Mouse (Mus musculus) forebrain, embryonic 13.5 days (tissue): ENCODE data around the gene Alkbh1. TPM values are rescaled to one million over a fixed set of nuclear protein-coding genes. Genes with fewer than 3 reads are reported as not detected.
A peak's percentile ranks its signal among the peaks of the same experiment; 100 is the strongest.

Source experiments
- ATAC-seq: fragments of 200-750 bp; cut with Nextera tagmentation; 2 replicates; pipeline ENCODE4 v1.8.0; 2017
- H3K27ac ChIP-seq: fragments of 300-500 bp; sonication (generic); 2 replicates; pipeline ENCODE4 v1.5.1; 2015; ENCODE audit warnings: inconsistent platforms, mild to moderate bottlenecking, moderate library complexity
- H3K27me3 ChIP-seq: fragments of 300-500 bp; sonication (generic); 2 replicates; pipeline ENCODE4 v1.6.1; 2015; ENCODE audit warnings: mild to moderate bottlenecking, inconsistent platforms
- H3K36me3 ChIP-seq: fragments of 300-500 bp; sonication (generic); 2 replicates; pipeline ENCODE4 v1.6.1; 2015; ENCODE audit warnings: mild to moderate bottlenecking, inconsistent platforms; ENCODE audit not compliant: poor library complexity, severe bottlenecking
- H3K4me1 ChIP-seq: fragments of 300-500 bp; sonication (generic); 2 replicates; pipeline ENCODE4 v1.6.1; 2015; ENCODE audit warnings: inconsistent platforms
- H3K4me2 ChIP-seq: fragments of 300-500 bp; sonication (generic); 2 replicates; pipeline ENCODE4 v1.6.1; 2015; ENCODE audit warnings: inconsistent platforms, mild to moderate bottlenecking, moderate library complexity
- H3K4me3 ChIP-seq: fragments of 300-500 bp; sonication (generic); 2 replicates; pipeline ENCODE4 v1.5.1; 2015; ENCODE audit warnings: mild to moderate bottlenecking, inconsistent platforms
- H3K9ac ChIP-seq: fragments of 300-500 bp; sonication (generic); 2 replicates; pipeline ENCODE4 v1.6.1; 2015; ENCODE audit warnings: mild to moderate bottlenecking, inconsistent platforms
- H3K9me3 ChIP-seq: fragments of 300-500 bp; sonication (generic); replicated peaks from 2 replicates; pipeline ENCODE4 v1.6.1; 2016; ENCODE audit warnings: inconsistent platforms
- WGBS: fragments of 180-500 bp; shearing (Covaris S2); methylation state at CpG from one replicate; pipeline ENCODE4 v1.1.7; 2015; 5-methylcytosine and 5-hydroxymethylcytosine counted together
- polyA plus RNA-seq: library from polyadenylated mRNA; unstranded; fragments of >200 nt; fragmentation: Nextera tagmentation; extraction: Ambion mirVana; gene quantifications from 2 replicates; pipeline ENCODE4 v1.2.1, GENCODE M21; 2015

Gene Alkbh1
- polyA plus RNA-seq, 1 experiment from 2014 or later, result 47.2 TPM

DNA sequence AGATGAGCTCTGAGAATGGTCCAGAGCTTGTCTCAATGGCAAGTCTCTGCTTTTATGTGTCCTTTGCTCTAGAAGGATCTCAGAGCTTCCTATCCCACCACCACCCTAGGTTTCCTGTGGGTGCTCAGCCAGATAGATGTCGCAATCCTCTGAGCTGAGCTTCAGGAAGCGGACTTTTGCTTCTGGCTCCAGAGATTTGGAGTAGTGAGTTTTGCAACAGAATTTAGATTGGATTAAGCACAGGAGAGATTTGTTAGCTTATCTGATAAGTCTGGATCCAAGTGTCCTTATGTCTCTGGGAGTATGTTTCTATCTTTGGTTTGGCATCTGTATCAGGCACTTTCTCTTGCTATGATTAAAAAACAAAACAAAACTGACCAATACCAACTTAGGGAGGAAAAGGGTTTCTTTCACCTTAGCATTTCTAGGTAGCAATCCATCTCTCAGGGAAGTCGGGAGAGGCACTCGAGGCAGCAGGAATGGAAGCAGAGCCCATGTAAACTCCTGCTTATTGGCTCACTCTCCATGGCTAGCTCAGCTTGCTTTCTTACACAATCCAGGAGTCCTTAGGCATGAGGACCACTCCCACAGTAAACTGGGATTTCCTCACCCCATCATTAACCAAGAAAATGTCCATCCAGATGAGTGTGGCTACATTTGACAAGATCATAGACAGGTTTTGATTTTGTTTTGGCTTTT, 50.2 kb downstream of the Alkbh1 start:
- no peak overlapping the region for H3K27ac ChIP-seq
- no peak overlapping the region for H3K9ac ChIP-seq
- 92% methylated on average over 4 of the region's 4 CpGs for WGBS
- no peak overlapping the region for H3K4me2 ChIP-seq
- ATAC-seq, result no peak
- H3K27me3 ChIP-seq, result no peaks in the 10 kb centered on the region
- no peaks in the 10 kb centered on the region for H3K36me3 ChIP-seq
- H3K9me3 ChIP-seq, result no peaks in the 10 kb centered on the region
- no peaks in the 10 kb centered on the region for H3K4me1 ChIP-seq
- H3K4me3 ChIP-seq, result no peak overlapping the region

GRCm38 (mm10) chr12:87391355-87391754, 52.5 kb downstream of the Alkbh1 start:
- no peak overlapping the region for H3K27ac ChIP-seq
- no peak for ATAC-seq
- no peaks in the 10 kb centered on the region for H3K9me3 ChIP-seq
- H3K9ac ChIP-seq, result no peak overlapping the region
- H3K4me3 ChIP-seq, result no peak overlapping the region
- H3K27me3 ChIP-seq, result no peaks in the 10 kb centered on the region
- no peak overlapping the region for H3K4me2 ChIP-seq
- H3K4me1 ChIP-seq, result peaks cover 12% of the 10 kb centered on the region
- H3K36me3 ChIP-seq, result no peaks in the 10 kb centered on the region

DNA sequence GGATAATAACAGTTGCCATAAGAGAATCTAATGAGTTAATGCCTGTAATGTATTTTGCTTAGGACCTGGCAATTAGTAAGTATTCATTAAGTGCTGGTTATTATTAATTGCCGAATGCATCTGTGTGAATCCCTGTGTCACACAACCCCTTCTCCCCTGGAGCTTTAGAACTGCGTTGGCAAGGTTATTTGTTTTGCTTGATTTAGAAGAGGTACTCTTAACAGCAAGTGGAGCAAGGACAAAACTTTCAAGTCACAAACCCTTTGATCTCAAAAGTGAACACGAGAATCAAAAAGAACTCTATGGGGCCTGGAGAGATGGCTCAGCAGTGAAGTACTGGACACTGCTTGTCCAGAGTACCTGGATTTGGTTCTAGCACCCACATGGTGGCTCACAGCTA, 54.6 kb downstream of the Alkbh1 start:
- 0 out of 2 replicates have a peak overlapping the region, but pooled peaks have one; percentile 94 for H3K4me2 ChIP-seq
- H3K9me3 ChIP-seq, result no peaks in the 10 kb centered on the region
- 57% methylated on average over 3 of the region's 3 CpGs for WGBS
- H3K9ac ChIP-seq, result no peak overlapping the region
- no peaks in the 10 kb centered on the region for H3K36me3 ChIP-seq
- H3K27me3 ChIP-seq, result no peaks in the 10 kb centered on the region
- peaks cover 18% of the 10 kb centered on the region for H3K4me1 ChIP-seq
- H3K27ac ChIP-seq, result no peak overlapping the region
- no peak for ATAC-seq
- H3K4me3 ChIP-seq, result peak overlapping the region; percentile 73; the same call in 1 of the 2 replicates

DNA sequence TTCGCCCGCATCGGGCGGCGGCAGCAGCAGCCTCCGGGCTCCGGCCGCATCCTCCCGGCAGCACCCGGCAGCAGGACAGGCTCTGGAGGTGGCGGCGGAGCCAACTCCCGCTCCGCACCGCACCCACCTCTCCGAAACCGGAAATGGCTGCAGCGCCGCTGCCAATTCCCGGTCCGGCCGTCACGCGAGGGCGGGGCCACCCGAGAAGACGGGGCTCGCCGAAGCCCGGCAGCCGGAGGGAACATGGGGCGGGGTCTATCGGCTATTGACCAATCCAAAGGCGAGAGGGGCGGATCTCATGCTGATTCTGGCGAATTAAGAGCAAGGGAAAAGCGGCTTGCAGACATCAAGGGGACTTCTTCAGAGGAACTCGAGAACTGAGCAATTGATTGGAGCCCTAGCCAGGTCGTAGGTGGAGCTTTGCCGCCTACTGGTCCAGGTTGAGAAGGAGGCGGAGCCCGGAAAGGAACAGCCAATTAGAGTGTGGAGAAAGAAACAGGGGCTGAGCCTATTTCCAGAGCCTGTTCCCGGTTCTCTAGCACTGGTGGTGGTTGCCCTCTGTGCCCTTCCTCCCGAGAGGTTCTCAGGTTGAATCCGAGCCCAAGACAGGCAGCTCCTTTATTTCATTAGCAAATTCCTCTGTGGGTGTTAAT, 55.6 kb downstream of the Alkbh1 start, which contains the start of gene Sptlc2:
Sptlc2 (minus strand) TSS at position 234 of the 653 bp plus-strand sequence.
- peak within 1 kb of the TSS; percentile 94 for H3K4me2 ChIP-seq
- H3K27ac ChIP-seq, result peak within 1 kb of the TSS; percentile 64
- no peaks in the 10 kb centered on the region for H3K9me3 ChIP-seq
- H3K9ac ChIP-seq, result peak within 1 kb of the TSS; percentile 81
- peak; percentile 99 for ATAC-seq
- H3K36me3 ChIP-seq, result no peaks in the 10 kb centered on the region
- peaks cover 18% of the 10 kb centered on the region for H3K4me1 ChIP-seq
- no peaks in the 10 kb centered on the region for H3K27me3 ChIP-seq
- H3K4me3 ChIP-seq, result peak within 1 kb of the TSS; percentile 73
- WGBS, result 0% methylated on average over 44 of the region's 45 CpGs

DNA sequence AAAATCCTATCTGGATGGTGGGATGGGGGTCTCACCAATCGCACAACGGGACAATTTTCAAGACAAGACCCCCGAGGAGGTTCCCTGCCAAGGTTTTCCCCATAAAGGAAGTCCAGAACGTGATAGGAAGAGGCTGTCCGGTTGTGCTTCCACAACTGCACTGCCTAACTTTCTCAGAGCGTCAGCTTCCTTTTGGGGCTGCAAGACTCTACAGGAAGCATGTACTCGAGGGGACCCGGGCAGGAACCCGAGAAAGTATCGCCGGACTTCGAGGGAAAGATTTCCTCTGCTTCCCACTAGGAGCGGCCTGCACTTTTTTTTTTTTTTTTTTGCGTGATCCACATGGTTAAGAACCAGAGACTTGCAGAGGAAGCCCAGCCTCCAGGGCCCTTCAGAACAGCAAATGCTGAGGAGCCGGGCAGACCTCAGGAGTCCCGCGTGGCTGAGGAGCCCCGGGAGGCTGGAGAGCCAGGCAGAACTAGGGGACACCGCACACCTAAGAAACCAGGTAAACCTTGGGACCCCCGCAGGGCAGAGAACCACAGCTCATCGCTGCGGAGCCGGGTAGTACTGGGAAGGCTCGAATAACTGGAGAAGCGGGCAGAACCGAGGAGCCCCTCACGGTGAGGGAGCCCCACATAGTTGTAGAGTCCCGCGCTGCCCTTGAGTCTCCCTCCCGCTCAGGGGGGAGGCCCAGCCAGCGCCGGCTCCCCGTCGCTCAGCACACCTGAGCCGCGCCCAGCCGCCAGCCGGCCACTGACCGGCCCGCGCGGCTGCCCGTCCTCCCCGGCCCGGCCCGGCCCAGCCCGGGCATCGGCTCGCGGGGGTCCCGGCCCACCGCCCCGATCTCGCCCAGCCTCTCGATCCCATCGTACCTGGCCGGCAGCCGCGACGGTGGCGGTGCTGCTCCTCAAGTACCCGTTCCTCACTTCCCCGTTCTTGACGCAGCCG, 56.4 kb downstream of the Alkbh1 start:
- H3K36me3 ChIP-seq, result no peaks in the 10 kb centered on the region
- ATAC-seq, result 0 out of 2 replicates have a peak, but pooled peaks have one; percentile 0
- 2% methylated on average over 51 of the region's 65 CpGs for WGBS
- peak overlapping the region; percentile 94 for H3K4me2 ChIP-seq
- H3K9ac ChIP-seq, result peak overlapping the region; percentile 81
- H3K27me3 ChIP-seq, result no peaks in the 10 kb centered on the region
- no peaks in the 10 kb centered on the region for H3K9me3 ChIP-seq
- H3K4me3 ChIP-seq, result peak overlapping the region; percentile 73
- peak overlapping the region; percentile 64 for H3K27ac ChIP-seq
- H3K4me1 ChIP-seq, result peaks cover 18% of the 10 kb centered on the region

DNA sequence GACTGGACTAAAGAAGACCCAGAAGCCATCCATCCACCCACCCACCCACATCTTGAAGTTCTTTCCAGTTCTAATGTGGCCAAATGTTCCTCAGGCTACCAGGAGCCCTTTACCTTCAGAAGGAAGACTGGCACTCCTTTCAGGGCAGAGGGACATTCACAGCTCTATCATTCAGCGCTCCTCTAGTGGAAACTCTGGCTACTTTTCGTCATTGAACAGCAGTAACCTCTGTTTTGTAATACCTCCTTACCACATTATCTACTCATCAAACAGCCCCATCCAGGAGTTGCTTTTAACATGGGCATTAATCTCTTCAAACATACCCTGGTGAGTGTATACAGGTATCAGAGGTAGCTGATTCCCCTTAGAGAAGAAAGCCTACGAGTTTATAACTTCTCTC, 58.8 kb downstream of the Alkbh1 start:
- H3K4me1 ChIP-seq, result peaks cover 18% of the 10 kb centered on the region
- no peak overlapping the region for H3K4me3 ChIP-seq
- H3K9ac ChIP-seq, result no peak overlapping the region
- ATAC-seq, result no peak
- H3K36me3 ChIP-seq, result no peaks in the 10 kb centered on the region
- H3K9me3 ChIP-seq, result no peaks in the 10 kb centered on the region
- H3K27ac ChIP-seq, result no peak overlapping the region
- H3K27me3 ChIP-seq, result no peaks in the 10 kb centered on the region
- H3K4me2 ChIP-seq, result no peak overlapping the region
- WGBS, result 91% methylated on average over 3 of the region's 3 CpGs

GRCm38 (mm10) chr12:87381380-87381682, 62.5 kb downstream of the Alkbh1 start:
- H3K36me3 ChIP-seq, result no peaks in the 10 kb centered on the region
- no peak overlapping the region for H3K9ac ChIP-seq

DNA sequence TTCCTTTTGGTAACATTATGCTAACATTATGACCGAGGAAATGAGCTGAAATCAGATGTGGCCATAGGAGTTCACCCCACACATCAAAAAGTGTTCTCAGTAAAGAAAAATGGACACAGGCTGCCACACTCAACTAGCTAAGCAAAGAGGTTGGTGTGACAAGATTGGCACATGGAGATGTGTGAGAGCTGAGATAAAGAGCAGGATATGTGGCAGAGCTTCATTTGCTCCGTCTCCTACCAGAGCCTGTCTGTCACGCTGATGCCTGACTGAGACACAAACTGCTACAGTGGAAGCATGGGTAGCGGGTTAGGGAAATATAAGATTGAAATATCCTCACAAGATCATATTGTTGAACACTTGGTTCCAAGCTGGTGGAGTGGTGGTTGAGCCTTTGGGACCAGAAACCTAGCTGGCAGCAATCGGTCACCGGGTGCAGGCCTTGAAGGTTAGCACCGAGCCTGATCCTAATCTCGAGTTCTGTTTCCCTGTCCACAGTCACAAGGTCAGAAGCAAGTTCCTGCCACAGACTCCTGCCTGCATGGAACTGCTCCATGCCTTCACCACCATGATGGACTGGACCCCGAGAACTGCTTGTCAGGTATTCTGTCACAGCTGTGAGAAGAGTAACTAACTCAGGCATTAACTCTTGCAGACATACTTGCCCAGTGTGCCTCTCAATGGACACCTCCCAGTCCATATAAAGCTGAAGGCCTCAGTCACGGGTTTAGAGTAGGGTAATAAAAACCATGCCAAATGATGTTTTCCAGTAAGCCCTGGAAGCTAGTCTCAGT, 63.0 kb downstream of the Alkbh1 start:
- H3K4me2 ChIP-seq, result no peak overlapping the region
- H3K4me1 ChIP-seq, result peaks cover under 1% of the 10 kb centered on the region; the same call in 1 of the 2 replicates
- no peak for ATAC-seq
- no peak overlapping the region for H3K4me3 ChIP-seq
- no peak overlapping the region for H3K27ac ChIP-seq
- 90% methylated on average over 10 of the region's 10 CpGs for WGBS
- no peaks in the 10 kb centered on the region for H3K9me3 ChIP-seq
- no peaks in the 10 kb centered on the region for H3K36me3 ChIP-seq
- H3K9ac ChIP-seq, result no peak overlapping the region
- H3K27me3 ChIP-seq, result no peaks in the 10 kb centered on the region

More at GRCm38 (mm10) chr12:87381380-87381682, 62.5 kb downstream of the Alkbh1 start:
- Histone ChIP-seq H3K4me1 (peaks cover 6% of the 10 kb centered on the region), H3K27ac (no peak overlapping the region), H3K27me3 (no peaks in the 10 kb centered on the region), H3K4me3 (no peak overlapping the region), H3K9me3 (no peaks in the 10 kb centered on the region), H3K4me2 (no peak overlapping the region)
- no peak for ATAC-seq
- 92% methylated on average over 2 of the region's 2 CpGs for WGBS

DNA sequence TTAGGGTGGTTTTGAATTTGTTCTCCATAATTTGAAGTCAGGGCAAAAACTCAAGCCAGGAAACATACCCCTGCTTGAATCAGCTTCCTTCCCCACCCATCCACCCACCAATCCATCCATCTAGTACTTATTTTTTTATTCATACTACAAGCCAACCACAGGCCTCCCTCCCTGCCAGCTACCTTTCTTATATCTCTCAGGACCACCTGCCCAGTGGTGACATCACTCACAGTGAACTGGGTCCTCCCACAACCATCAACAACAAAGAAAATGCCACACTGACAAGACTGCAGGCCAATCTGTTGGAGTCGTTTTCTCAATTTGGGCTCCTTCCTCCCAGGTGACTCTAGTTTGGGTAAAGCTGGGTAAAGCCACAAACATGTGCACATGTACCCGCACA, 64.3 kb downstream of the Alkbh1 start:
- H3K4me3 ChIP-seq, result no peak overlapping the region
- no peaks in the 10 kb centered on the region for H3K9me3 ChIP-seq
- no peaks in the 10 kb centered on the region for H3K27me3 ChIP-seq
- no peak overlapping the region for H3K27ac ChIP-seq
- H3K9ac ChIP-seq, result no peak overlapping the region
- H3K36me3 ChIP-seq, result no peaks in the 10 kb centered on the region
- H3K4me1 ChIP-seq, result no peaks in the 10 kb centered on the region
- 66% methylated on average over 2 of the region's 2 CpGs for WGBS
- H3K4me2 ChIP-seq, result no peak overlapping the region
- ATAC-seq, result no peak
